Mouse (Mus musculus) embryonic facial prominence, embryonic 14.5 days (tissue): ENCODE results near the gene Tomm20. TPM values are rescaled to one million over a fixed set of nuclear protein-coding genes. Genes with fewer than 3 reads are reported as not detected.

Experiments used
- ATAC-seq: fragments of 200-750 bp; cut with Nextera tagmentation; 2 replicates; pipeline ENCODE4 v1.8.0; 2017; ENCODE audit warnings: low read depth, moderate number of reproducible peaks, moderate TSS enrichment
- DNase-seq: peaks from one replicate; pipeline ENCODE4 v3.0.0-alpha.2; 2015; ENCODE audit warnings: low spot score
- H3K27ac ChIP-seq: fragments of 300-500 bp; sonication (generic); replicated peaks from 2 replicates; pipeline ENCODE4 v1.5.1; 2014; ENCODE audit warnings: low read depth, mild to moderate bottlenecking, low read length, moderate library complexity
- H3K27me3 ChIP-seq: fragments of 300-500 bp; sonication (generic); replicated peaks from 2 replicates; pipeline ENCODE4 v1.6.1; 2014; ENCODE audit warnings: low read length; ENCODE audit not compliant: control insufficient read depth, insufficient read depth
- H3K36me3 ChIP-seq: fragments of 300-500 bp; sonication (generic); 2 replicates; pipeline ENCODE4 v1.6.1; 2014; ENCODE audit warnings: low read length, mixed read lengths; ENCODE audit not compliant: control insufficient read depth, insufficient read depth
- H3K4me1 ChIP-seq: fragments of 300-500 bp; sonication (generic); 2 replicates; pipeline ENCODE4 v1.6.1; 2014; ENCODE audit warnings: antibody characterized with exemption, low read length; ENCODE audit not compliant: control insufficient read depth, insufficient read depth
- H3K4me2 ChIP-seq: fragments of 300-500 bp; sonication (generic); 2 replicates; pipeline ENCODE4 v1.6.1; 2014; ENCODE audit warnings: low read depth, mild to moderate bottlenecking, low read length, moderate library complexity, mixed read lengths
- H3K4me3 ChIP-seq: fragments of 300-500 bp; sonication (generic); 2 replicates; pipeline ENCODE4 v1.5.1; 2014; ENCODE audit warnings: low read depth, mild to moderate bottlenecking, low read length
- H3K9ac ChIP-seq: fragments of 300-500 bp; sonication (generic); 2 replicates; pipeline ENCODE4 v1.6.1; 2014; ENCODE audit warnings: low read depth, mild to moderate bottlenecking, low read length, moderate library complexity, mixed read lengths
- H3K9me3 ChIP-seq: fragments of 300-500 bp; sonication (generic); 2 replicates; pipeline ENCODE4 v1.6.1; 2016; ENCODE audit warnings: low read length; ENCODE audit not compliant: control insufficient read depth
- WGBS: fragments of 180-500 bp; shearing (Covaris S2); extraction: QIAGEN DNeasy Blood & Tissue Kit; methylation state at CpG from one replicate; pipeline ENCODE4 v1.1.7; 2014; 5-methylcytosine and 5-hydroxymethylcytosine counted together
- polyA plus RNA-seq: library from polyadenylated mRNA; unstranded; fragments of >200 nt; fragmentation: Nextera tagmentation; extraction: Ambion mirVana; gene quantifications from 2 replicates; pipeline ENCODE4 v1.2.1, GENCODE M21; 2014

The Tomm20 gene
- polyA plus RNA-seq, 1 experiment from 2014 or later, result 217 TPM

- Histone ChIP-seq H3K9me3 (no peaks in the 10 kb centered on the region), H3K4me3 (no peak overlapping the region), H3K9ac (no peak overlapping the region), H3K4me1 (no peaks in the 10 kb centered on the region), H3K27ac (no peak overlapping the region), H3K4me2 (no peak overlapping the region), H3K36me3 (peaks cover 40% of the 10 kb centered on the region), H3K27me3 (no peaks in the 10 kb centered on the region)
- DNase-seq (peak; percentile 59), ATAC-seq (peak; percentile 32; the same call in 1 of the 2 replicates)
- 72% methylated on average over 3 of the region's 3 CpGs for WGBS
These were observed 16.0 kb downstream of the Tomm20 start for GRCm38 (mm10) chr8:126929607-126930161.

DNA sequence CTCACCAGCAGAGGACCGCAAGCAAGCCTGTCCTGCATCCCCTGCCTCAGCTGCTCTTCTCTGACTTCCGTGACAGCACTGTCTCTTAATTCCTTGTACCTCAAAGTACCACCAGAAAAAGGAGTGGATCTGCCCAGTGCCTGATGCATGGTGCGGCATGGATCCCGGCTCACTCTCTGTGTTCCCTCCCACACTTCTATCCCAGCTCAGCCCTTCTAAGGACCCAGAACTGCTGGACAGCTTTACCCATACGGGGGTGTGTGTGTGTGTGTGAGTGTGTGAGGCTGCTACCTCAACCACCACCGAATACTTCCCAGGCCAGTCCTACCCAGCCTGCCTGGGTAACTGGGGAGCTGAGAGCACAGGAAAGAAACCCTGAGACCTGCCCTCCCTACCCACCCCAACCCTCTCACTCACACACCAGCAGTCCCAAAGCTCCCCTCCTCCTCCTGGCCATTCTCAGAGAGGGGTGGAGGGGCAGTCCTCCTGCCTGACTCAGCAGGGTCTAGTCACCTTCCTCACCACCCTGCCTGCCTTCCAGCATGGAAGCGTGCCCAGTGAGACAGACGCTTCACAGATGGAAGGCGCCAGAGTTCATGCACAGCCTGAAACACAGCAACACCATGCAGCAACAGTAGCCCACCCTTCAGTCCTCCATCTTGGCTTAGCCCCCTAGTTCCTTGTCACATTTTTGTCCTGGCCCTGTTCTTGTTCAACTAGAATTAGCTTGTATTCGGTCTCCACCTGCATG lies 16.7 kb downstream of the Tomm20 start:
- H3K27me3 ChIP-seq, result no peaks in the 10 kb centered on the region
- H3K4me2 ChIP-seq, result no peak overlapping the region
- no peak for DNase-seq
- 89% methylated on average over 9 of the region's 10 CpGs for WGBS
- H3K27ac ChIP-seq, result no peak overlapping the region
- H3K9ac ChIP-seq, result no peak overlapping the region
- H3K9me3 ChIP-seq, result no peaks in the 10 kb centered on the region
- no peaks in the 10 kb centered on the region for H3K4me1 ChIP-seq
- H3K4me3 ChIP-seq, result no peak overlapping the region
- no peak for ATAC-seq
- H3K36me3 ChIP-seq, result peaks cover 35% of the 10 kb centered on the region

DNA sequence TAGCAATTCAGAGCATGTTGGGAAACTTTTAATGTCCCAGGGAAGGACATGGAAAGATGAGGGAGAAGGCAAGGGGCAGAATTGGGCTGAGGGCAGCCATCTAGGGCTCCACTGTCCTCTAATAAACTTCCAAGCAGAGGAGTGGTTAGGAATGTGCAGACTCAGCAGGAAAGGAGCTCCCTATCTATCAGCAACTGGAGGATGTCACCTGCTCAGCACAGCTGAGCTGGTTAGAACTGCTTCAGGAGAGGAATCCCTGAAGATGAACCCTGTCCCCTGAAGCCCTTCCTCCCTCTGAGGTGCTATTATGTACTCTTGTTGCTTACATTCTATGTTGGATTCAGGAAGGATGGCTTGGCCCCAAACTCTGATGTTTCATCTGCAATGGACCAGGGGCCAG lies 17.6 kb downstream of the Tomm20 start:
- Histone ChIP-seq H3K9me3 (no peaks in the 10 kb centered on the region), H3K4me3 (no peak overlapping the region), H3K27me3 (no peaks in the 10 kb centered on the region), H3K27ac (no peak overlapping the region), H3K9ac (no peak overlapping the region), H3K4me1 (no peaks in the 10 kb centered on the region), H3K4me2 (no peak overlapping the region), H3K36me3 (peaks cover 26% of the 10 kb centered on the region)
- ATAC-seq (no peak), DNase-seq (no peak)

- Histone ChIP-seq H3K27me3 (no peaks in the 10 kb centered on the region), H3K27ac (no peak overlapping the region), H3K4me1 (no peaks in the 10 kb centered on the region), H3K4me2 (no peak overlapping the region), H3K9me3 (no peaks in the 10 kb centered on the region), H3K4me3 (no peak overlapping the region), H3K36me3 (peaks cover 17% of the 10 kb centered on the region; the same call in 1 of the 2 replicates), H3K9ac (no peak overlapping the region)
- DNase-seq (no peak), ATAC-seq (no peak)
- 63% methylated on average over 1 of the region's 1 CpGs for WGBS
These were observed 18.6 kb downstream of the Tomm20 start for GRCm38 (mm10) chr8:126927058-126927457.

- no peak overlapping the region for H3K4me2 ChIP-seq
- H3K36me3 ChIP-seq, result no peaks in the 10 kb centered on the region
- H3K4me1 ChIP-seq, result 0 out of 2 replicates have a peak, but pooled peaks cover 3% of the 10 kb centered on the region
- no peak overlapping the region for H3K9ac ChIP-seq
- DNase-seq (no peak), ATAC-seq (no peak)
- no peak overlapping the region for H3K4me3 ChIP-seq
- H3K9me3 ChIP-seq, result no peaks in the 10 kb centered on the region
- H3K27ac ChIP-seq, result no peak overlapping the region
- H3K27me3 ChIP-seq, result no peaks in the 10 kb centered on the region
- 92% methylated on average over 7 of the region's 7 CpGs for WGBS
These were observed 22.7 kb downstream of the Tomm20 start for GRCm38 (mm10) chr8:126922981-126923380.

DNA sequence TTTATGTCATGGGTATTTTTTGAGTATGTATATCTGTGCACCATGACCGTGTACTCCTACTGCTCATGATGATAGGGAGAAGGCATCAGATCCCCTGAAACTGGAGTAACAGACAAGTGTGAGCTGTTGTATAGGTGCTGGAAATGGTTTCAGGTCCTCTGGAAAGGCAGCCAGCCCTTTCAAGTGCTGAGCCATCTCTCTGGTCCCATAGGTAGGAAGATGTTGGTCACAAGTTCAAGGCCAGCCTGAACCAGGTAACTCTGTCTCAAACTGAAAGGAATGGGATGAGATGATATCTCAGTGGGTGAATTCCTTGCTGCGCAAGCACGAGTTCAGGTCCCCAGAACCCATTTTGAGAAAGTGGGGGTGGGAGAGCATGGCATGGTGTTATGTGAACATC lies 24.2 kb downstream of the Tomm20 start:
- 85% methylated on average over 3 of the region's 3 CpGs for WGBS
- H3K27me3 ChIP-seq, result no peaks in the 10 kb centered on the region
- ATAC-seq, result no peak
- no peak overlapping the region for H3K27ac ChIP-seq
- H3K4me2 ChIP-seq, result no peak overlapping the region
- H3K36me3 ChIP-seq, result no peaks in the 10 kb centered on the region
- H3K9ac ChIP-seq, result no peak overlapping the region
- H3K4me1 ChIP-seq, result peaks cover 10% of the 10 kb centered on the region
- H3K4me3 ChIP-seq, result no peak overlapping the region
- DNase-seq, result no peak
- H3K9me3 ChIP-seq, result no peaks in the 10 kb centered on the region

DNA sequence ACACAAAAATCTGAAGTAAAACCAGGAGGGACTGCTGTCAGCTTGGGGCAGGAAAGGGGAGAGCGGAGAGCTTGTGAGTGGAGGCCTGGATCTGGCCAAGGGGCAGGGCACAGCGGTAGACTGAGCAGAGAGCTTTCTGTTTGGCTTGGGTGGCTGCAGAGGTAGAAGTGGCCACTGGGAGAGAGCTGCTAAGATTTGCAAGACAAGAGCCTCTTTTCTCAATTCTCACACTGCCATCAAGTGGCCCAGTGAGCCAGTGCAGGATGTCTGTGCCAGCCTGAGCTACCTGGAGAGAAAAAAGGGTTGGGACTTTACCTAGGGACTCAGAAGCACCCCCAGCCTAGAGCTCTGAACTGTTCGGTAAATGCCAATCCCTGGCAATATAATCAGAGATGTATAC lies 24.8 kb downstream of the Tomm20 start:
- 0 out of 2 replicates have a peak overlapping the region, but pooled peaks have one; percentile 15 for H3K9ac ChIP-seq
- H3K4me2 ChIP-seq, result no peak overlapping the region
- 0 out of 2 replicates have a peak overlapping the region, but pooled peaks have one; percentile 34 for H3K27ac ChIP-seq
- DNase-seq (peak; percentile 92), ATAC-seq (peak; percentile 84)
- no peaks in the 10 kb centered on the region for H3K36me3 ChIP-seq
- no peak overlapping the region for H3K4me3 ChIP-seq
- no peaks in the 10 kb centered on the region for H3K27me3 ChIP-seq
- H3K9me3 ChIP-seq, result no peaks in the 10 kb centered on the region
- peaks cover 10% of the 10 kb centered on the region for H3K4me1 ChIP-seq
- WGBS, result 20% methylated on average over 3 of the region's 3 CpGs

- ATAC-seq (no peak), DNase-seq (no peak)
- Histone ChIP-seq H3K4me3 (no peak overlapping the region), H3K4me1 (peaks cover 10% of the 10 kb centered on the region), H3K27ac (0 out of 2 replicates have a peak overlapping the region, but pooled peaks have one; percentile 34), H3K27me3 (no peaks in the 10 kb centered on the region), H3K9me3 (no peaks in the 10 kb centered on the region), H3K9ac (0 out of 2 replicates have a peak overlapping the region, but pooled peaks have one; percentile 15), H3K36me3 (no peaks in the 10 kb centered on the region), H3K4me2 (no peak overlapping the region)
- 66% methylated on average over 6 of the region's 6 CpGs for WGBS
These were observed 25.3 kb downstream of the Tomm20 start for GRCm38 (mm10) chr8:126920386-126920785.

GRCm38 (mm10) chr8:126919703-126920102 lies 25.9 kb downstream of the Tomm20 start:
- H3K36me3 ChIP-seq, result no peaks in the 10 kb centered on the region
- DNase-seq, result no peak
- no peak overlapping the region for H3K4me3 ChIP-seq
- H3K4me2 ChIP-seq, result no peak overlapping the region
- no peak overlapping the region for H3K9ac ChIP-seq
- 84% methylated on average over 5 of the region's 5 CpGs for whole genome bisulfite sequencing
- peaks cover 10% of the 10 kb centered on the region for H3K4me1 ChIP-seq
- no peak overlapping the region for H3K27ac ChIP-seq
- H3K27me3 ChIP-seq, result no peaks in the 10 kb centered on the region
- ATAC-seq, result no peak
- no peaks in the 10 kb centered on the region for H3K9me3 ChIP-seq
